Mouse (Mus musculus) cerebellum, postnatal 4 days (tissue): Measurements from ENCODE around the gene Mmp12.
"Not testable (repeated sequence)": the region's sequence is repeated elsewhere in the genome, so short reads cannot be mapped to it uniquely, and the experiment has no call there.

Source experiments
- DNase-seq, 2 experiments: peaks; one replicate each; pipeline ENCODE4 v3.0.0; 2022; ENCODE audit warnings: low spot score in 2 of 2, mixed read lengths in 1 of 2

Mmp12 gene

GRCm38 (mm10) chr9:7344107-7344506 lies at the start of gene Mmp12:
Gene Mmp12, plus strand, starts transcription at chr9:7344381.
- no peak for DNase-seq

- no peak for DNase-seq
Measured at GRCm38 (mm10) chr9:7331847-7332246, 12.3 kb upstream of the Mmp12 start.

- DNase-seq: no peak
Measured at GRCm38 (mm10) chr9:7335766-7336680, 8.2 kb upstream of the Mmp12 start.

- DNase-seq: no peak
Measured at GRCm38 (mm10) chr9:7336740-7337483, 7.3 kb upstream of the Mmp12 start.

- DNase-seq: no peak
Measured at GRCm38 (mm10) chr9:7345513-7345912, 1.3 kb downstream of the Mmp12 start.

GRCm38 (mm10) chr9:7354535-7354934 lies 10.4 kb downstream of the Mmp12 start:
- DNase-seq: no peak

GRCm38 (mm10) chr9:7387947-7388346 lies 43.8 kb downstream of the Mmp12 start, which contains the start of gene Mmp1b:
Gene Mmp1b, minus strand, starts transcription at chr9:7388047.
- DNase-seq: no peak

GRCm38 (mm10) chr9:7396556-7396955 lies 52.4 kb downstream of the Mmp12 start:
- not testable (repeated sequence) for DNase-seq
